Comparison of ENCODE assay signal across 8 mouse cellular contexts in genomic region chr16:92487489-92487888, GRCm38 (mm10). TPM values are rescaled to one million over a fixed set of nuclear protein-coding genes. Genes with fewer than 3 reads are reported as not detected.
DNase-seq lines count a peak whose midpoint lies in the region; ATAC-seq and TF ChIP-seq lines count a peak whose summit lies in the region.

No protein-coding gene starts in this region.

- no peaks in the 10 kb centered on the region for H3K27me3 ChIP-seq in liver, adult 2 months (ENCODE audit: control insufficient read depth, insufficient read depth, low read length)
- no peaks in the 10 kb centered on the region for H3K27me3 ChIP-seq in small intestine, adult 2 months (ENCODE audit: control insufficient read depth, insufficient read depth, low read length)

- H3K79me2 ChIP-seq in liver, adult 2 months (ENCODE audit: control insufficient read depth, insufficient read depth, low read length) = no peaks in the 10 kb centered on the region

- no peak for TF ChIP-seq POLR2A in bone marrow macrophage, adult 2 months (IDR thresholded peaks at IDR 0.05; ENCODE audit: borderline replicate concordance, low read depth, low read length)
- TF ChIP-seq POLR2A in liver, adult 2 months (IDR thresholded peaks at IDR 0.05; ENCODE audit: extremely low read depth, insufficient read depth, low read length) = no peak
- TF ChIP-seq POLR2A in small intestine, adult 2 months (IDR thresholded peaks at IDR 0.05; ENCODE audit: low read depth, low read length) = no peak

- H3K4me1 ChIP-seq in bone marrow macrophage, adult 2 months (ENCODE audit: control insufficient read depth, insufficient read depth, low read length) = no peaks in the 10 kb centered on the region
- H3K4me1 ChIP-seq in liver, adult 2 months (ENCODE audit: control insufficient read depth, insufficient read depth, low read length) = no peaks in the 10 kb centered on the region
- H3K4me1 ChIP-seq in small intestine, adult 2 months (ENCODE audit: control insufficient read depth, insufficient read depth, insufficient read length, low read length) = peaks cover 5% of the 10 kb centered on the region; the same call in 1 of the 2 replicates

- no peak overlapping the region for H3K9ac ChIP-seq in liver, adult 2 months (ENCODE audit: low read depth, low read length)

- DNase-seq in cerebellum, adult 8-10 months = peak; percentile 16
- peak; percentile 11 to 20 for DNase-seq in left cerebral cortex, postnatal 25 days (ENCODE audit: low spot score in 2 of 2)
- no peak for DNase-seq in left cerebral cortex, postnatal 36 days (ENCODE audit: low spot score in 2 of 2)
- peak; percentile 40 for DNase-seq in liver, adult 2 months (ENCODE audit: extremely low read depth, low read depth, low spot score)
- no peak for DNase-seq in gastrocnemius, postnatal 4 days (ENCODE audit: low spot score in 2 of 2)

- WGBS in liver, adult 2 months = 42% methylated on average over 4 of the region's 4 CpGs
- 34% methylated on average over 4 of the region's 4 CpGs for WGBS in small intestine, adult 2 months

- ATAC-seq in cerebellum, adult (ENCODE audit: insufficient number of reproducible peaks, low FRiP score, low TSS enrichment) = no peak

- H3K27ac ChIP-seq in bone marrow macrophage, adult 2 months (ENCODE audit: insufficient read depth, low read depth, low read length) = no peak overlapping the region
- no peak overlapping the region for H3K27ac ChIP-seq in liver, adult 2 months (replicated peaks; ENCODE audit: insufficient read depth, low read depth, low read length)
- no peak overlapping the region for H3K27ac ChIP-seq in small intestine, adult 2 months (ENCODE audit: insufficient read depth, low read depth, low read length)

- intact Hi-C loops in left cerebral cortex, postnatal 25 days (cut with DNase I) = no loop called here
- intact Hi-C loops in left cerebral cortex, postnatal 36 days (cut with DNase I) = no loop called here

- H3K36me3 ChIP-seq in liver, adult 2 months (ENCODE audit: control insufficient read depth, insufficient read depth, low read length) = no peaks in the 10 kb centered on the region
- H3K36me3 ChIP-seq in small intestine, adult 2 months (ENCODE audit: control insufficient read depth, insufficient read depth, low read length) = no peaks in the 10 kb centered on the region

- H3K4me3 ChIP-seq in bone marrow macrophage, adult 2 months (ENCODE audit: insufficient read depth, low read length) = no peak overlapping the region
- no peak overlapping the region for H3K4me3 ChIP-seq in liver, adult 2 months (ENCODE audit: insufficient read depth, low read depth, low read length)
- H3K4me3 ChIP-seq in small intestine, adult 2 months (ENCODE audit: low read depth, low read length) = no peak overlapping the region

- TF ChIP-seq CTCF in bone marrow macrophage, adult 2 months (IDR thresholded peaks at IDR 0.05; ENCODE audit: low read depth, low read length) = 0 out of 2 replicates have a peak, but pooled peaks have one; percentile 5
- peak; percentile 53 for TF ChIP-seq CTCF in liver, adult 2 months (IDR thresholded peaks at IDR 0.05; ENCODE audit: low read depth, low read length)
- TF ChIP-seq CTCF in small intestine, adult 2 months (IDR thresholded peaks at IDR 0.05; ENCODE audit: extremely low read depth, insufficient read length, insufficient replicate concordance, low read depth, low read length) = peak; percentile 14; the same call in 1 of the 2 replicates

RNA-seq across cellular contexts. Expression of gene Clic6, which starts 2.0 kb away (rescaled TPM):
- 1 to 10 TPM; 2.7 to 3.4 TPM for total RNA-seq in left cerebral cortex, postnatal 25 days (2021)
- total RNA-seq in left cerebral cortex, postnatal 36 days (2021) = 1 to 10 TPM in 1 of 2 experiments, under 1 TPM in 1; 0.62 to 2.1 TPM
- not detected in 2 replicates for polyA plus RNA-seq in bone marrow macrophage, adult 2 months (2012; ENCODE audit: insufficient read depth, insufficient read length, missing spikeins)
- total RNA-seq in liver, adult 2 months (2014; rRNA removed) = 0.09 and 0.13 TPM in 2 replicates
- polyA plus RNA-seq in liver, adult 2 months (2012; rRNA removed) = 0.04 and 0.06 TPM in 2 replicates
- 1.4 and 2.1 TPM in 2 replicates for polyA plus RNA-seq in small intestine, adult 2 months (2012; rRNA removed)
- total RNA-seq in gastrocnemius, postnatal 4 days (2021) = under 1 TPM; 0.20 to 0.23 TPM

RNA-seq across cellular contexts. Expression of gene Rcan1, which starts 16.8 kb away (rescaled TPM):
- total RNA-seq in left cerebral cortex, postnatal 25 days (2021) = 10 to 100 TPM; 60.4 to 63.9 TPM
- total RNA-seq in left cerebral cortex, postnatal 36 days (2021) = 10 to 100 TPM; 55.4 to 60.9 TPM
- 13.9 and 15.8 TPM in 2 replicates for polyA plus RNA-seq in bone marrow macrophage, adult 2 months (2012; ENCODE audit: insufficient read depth, insufficient read length, missing spikeins)
- 12.8 and 14.0 TPM in 2 replicates for total RNA-seq in liver, adult 2 months (2014; rRNA removed)
- 7.8 and 8.2 TPM in 2 replicates for polyA plus RNA-seq in liver, adult 2 months (2012; rRNA removed)
- polyA plus RNA-seq in small intestine, adult 2 months (2012; rRNA removed) = 7.3 and 9.7 TPM in 2 replicates
- 10 to 100 TPM; 31.1 to 37.8 TPM for total RNA-seq in gastrocnemius, postnatal 4 days (2021)

Comparison
In these comparisons a context has a peak if more than half of its experiments do, and no peak if none do; other contexts are left out.
1. DNase-seq: peak in cerebellum, adult 8-10 months (single experiment), left cerebral cortex, postnatal 25 days (2 of 2) and liver, adult 2 months (single experiment); none in left cerebral cortex, postnatal 36 days (0 of 2) and gastrocnemius, postnatal 4 days (0 of 2).
2. Peak in every context shown above with its lines, with median percentiles within 50 percentile points of each other: CTCF ChIP-seq.